Mouse (Mus musculus) liver, adult 2 months (tissue): Measurements from ENCODE around the gene Olfr2.

Experiments
- CTCF ChIP-seq: fragments of 200-500 bp; IDR thresholded peaks from 2 replicates; pipeline ENCODE4 v1.5.1; 2011; ENCODE audit warnings: low read depth, low read length, control low read depth
- POLR2A ChIP-seq: fragments of 200-500 bp; IDR thresholded peaks from 2 replicates; pipeline ENCODE4 v1.6.1; 2011; ENCODE audit warnings: low read length, control low read depth; ENCODE audit not compliant: insufficient read depth; ENCODE audit errors: extremely low read depth

DNA sequence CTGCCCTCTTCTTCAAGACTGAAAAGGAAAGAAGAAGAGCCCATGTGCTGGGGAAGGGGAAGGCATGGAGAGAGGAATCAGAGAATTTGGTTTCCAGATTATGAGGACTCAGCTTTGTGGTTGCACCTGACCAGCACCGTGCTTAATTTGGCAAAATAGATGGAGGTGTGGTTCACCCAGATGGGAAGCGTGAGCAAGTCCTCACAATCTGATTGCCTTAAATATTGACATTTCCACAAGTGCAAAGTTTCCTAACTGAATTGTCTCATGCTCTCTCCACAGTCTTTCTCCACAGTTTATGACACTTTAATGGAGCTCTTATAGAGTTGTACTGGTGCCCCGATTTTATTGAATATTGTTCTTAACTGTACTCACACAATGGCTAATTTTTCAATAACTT is 37.3 kb upstream of the Olfr2 start:
- TF ChIP-seq POLR2A, result no peak
- TF ChIP-seq CTCF, result no peak
